Mouse (Mus musculus) frontal cortex, postnatal 36 days (tissue): Measurements from ENCODE around the gene Alk.

ENCODE experiments used
- DNase-seq, 2 experiments: peaks; one replicate each; pipeline ENCODE4 v3.0.0; 2022; ENCODE audit warnings: low spot score in 2 of 2

Gene Alk

GRCm38 (mm10) chr17:71881369-71881768, 723.1 kb downstream of the Alk start:
- no peak for DNase-seq

- no peak for DNase-seq
Measured at GRCm38 (mm10) chr17:71875492-71875891, 728.9 kb downstream of the Alk start.

- no peak for DNase-seq
Measured at GRCm38 (mm10) chr17:71874795-71875194, 729.6 kb downstream of the Alk start.

GRCm38 (mm10) chr17:71874077-71874476, 730.4 kb downstream of the Alk start:
- peak; percentile 52 to 53 for DNase-seq

DNA sequence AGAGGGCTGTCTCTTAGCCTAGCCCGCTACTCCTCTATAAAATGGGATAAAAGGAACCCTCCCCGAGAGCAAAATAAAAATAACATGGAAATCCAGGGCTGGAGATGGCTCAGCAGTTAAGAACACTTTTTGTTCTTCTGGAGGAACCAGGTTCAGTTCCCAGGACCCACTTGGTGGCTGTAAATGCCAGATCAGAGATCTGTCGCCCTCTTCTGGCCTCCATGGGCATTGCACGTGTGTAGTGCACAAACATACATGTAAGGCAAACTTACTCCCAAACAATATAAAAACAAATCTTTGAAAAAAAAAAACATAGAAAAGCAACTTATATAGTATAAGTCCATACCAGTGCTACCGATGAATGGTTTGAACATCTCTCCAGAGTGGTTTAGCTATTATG, 731.5 kb downstream of the Alk start:
- no peak for DNase-seq

GRCm38 (mm10) chr17:71871981-71872380, 732.4 kb downstream of the Alk start:
- DNase-seq, result no peak

- no peak for DNase-seq
Measured at GRCm38 (mm10) chr17:71870641-71871040, 733.8 kb downstream of the Alk start.

- no peak for DNase-seq
Measured at GRCm38 (mm10) chr17:71870232-71870621, 734.2 kb downstream of the Alk start.

DNA sequence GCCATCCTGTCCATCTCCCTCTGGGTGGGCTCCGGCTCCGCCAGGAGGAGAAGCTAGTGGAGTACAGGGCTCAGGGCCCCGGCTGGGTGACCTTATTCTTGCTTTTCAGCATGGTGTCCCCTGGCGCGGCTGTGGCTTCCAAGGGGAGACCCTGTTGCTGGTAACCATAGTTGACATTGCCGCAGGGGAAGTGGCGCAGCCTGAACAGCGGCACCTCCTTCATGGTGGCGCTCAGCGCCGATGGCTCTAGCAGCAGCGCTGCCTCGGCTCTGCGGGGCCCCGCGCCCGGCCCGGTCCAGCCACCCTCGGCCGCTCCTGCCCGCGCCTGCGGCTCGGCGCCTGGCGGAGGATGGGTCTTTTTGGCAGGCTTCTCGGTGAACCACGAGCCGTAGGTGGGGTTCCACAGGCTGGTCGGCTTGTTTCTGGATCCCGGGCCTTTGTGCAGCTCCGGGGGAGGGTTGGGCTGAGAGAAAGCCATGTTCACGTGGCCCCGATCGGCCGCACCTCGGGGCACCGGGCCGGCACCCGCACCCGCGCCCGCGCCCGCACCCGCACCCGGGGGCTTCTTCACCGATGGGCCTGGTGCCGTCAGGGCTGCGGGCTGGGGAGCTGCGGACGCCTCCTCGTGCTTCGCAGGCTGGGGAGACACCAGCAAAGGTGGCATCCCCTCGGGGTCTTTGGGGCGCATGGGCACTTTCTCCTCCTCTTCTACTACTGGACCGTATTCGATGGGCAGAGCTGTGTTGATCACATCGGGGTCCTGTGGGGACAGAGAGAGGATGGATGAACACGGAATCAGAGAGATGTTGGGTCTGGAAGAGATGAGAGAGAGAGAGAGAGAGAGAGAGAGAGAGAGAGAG, 734.8 kb downstream of the Alk start:
- DNase-seq, result peak; percentile 19 to 35

- DNase-seq, result peak; percentile 15 to 26
Measured at GRCm38 (mm10) chr17:71868828-71869227, 735.6 kb downstream of the Alk start.

- DNase-seq, result no peak
Measured at GRCm38 (mm10) chr17:71867892-71868291, 736.5 kb downstream of the Alk start.

DNA sequence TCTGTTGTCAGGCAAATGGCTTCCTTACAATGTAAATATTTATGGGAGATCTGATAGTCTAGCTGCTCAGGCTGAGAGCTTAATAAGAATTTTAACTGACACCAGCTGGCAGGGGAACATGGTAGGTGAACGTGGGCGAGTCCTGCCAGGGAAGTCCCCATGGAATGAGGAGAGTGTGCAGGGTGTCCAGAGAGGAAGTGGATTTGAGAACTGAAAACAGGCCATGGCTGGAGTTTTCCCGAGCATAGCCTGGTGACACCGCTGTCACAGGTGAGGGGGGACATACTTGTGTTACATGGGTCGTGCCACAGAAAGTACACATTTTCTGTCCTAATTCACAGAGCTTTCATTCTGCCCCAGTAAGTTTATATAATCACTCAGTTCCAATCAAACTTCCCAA, 739.0 kb downstream of the Alk start:
- no peak for DNase-seq

- DNase-seq, result no peak
Measured at GRCm38 (mm10) chr17:71864039-71864438, 740.4 kb downstream of the Alk start.

GRCm38 (mm10) chr17:71862895-71863294, 741.5 kb downstream of the Alk start:
- DNase-seq, result no peak

DNA sequence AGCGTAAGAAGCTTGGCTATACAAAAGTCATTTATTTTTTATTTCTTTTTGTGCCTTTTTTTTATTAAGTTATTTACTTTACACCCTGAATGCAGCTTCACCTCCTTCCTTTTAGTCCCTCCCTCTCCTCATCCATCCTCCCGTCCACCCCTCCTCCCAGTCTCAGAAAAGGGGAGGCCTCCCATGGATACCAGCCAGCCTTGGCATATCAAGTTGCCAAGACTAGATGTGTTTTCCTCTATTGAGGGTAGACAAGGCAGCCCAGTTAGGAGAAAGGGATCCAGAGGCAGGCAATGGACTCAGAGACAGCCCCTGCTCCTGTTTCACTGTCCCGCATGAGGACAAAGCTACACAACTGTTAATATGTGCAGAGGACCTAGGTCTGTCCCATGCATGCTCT, 742.2 kb downstream of the Alk start:
- DNase-seq, result no peak

GRCm38 (mm10) chr17:71831960-71832359, 772.5 kb downstream of the Alk start:
- DNase-seq, result no peak

GRCm38 (mm10) chr17:71828647-71829414, 775.6 kb downstream of the Alk start:
- DNase-seq, result no peak

GRCm38 (mm10) chr17:71827627-71828026, 776.8 kb downstream of the Alk start:
- no peak for DNase-seq

DNA sequence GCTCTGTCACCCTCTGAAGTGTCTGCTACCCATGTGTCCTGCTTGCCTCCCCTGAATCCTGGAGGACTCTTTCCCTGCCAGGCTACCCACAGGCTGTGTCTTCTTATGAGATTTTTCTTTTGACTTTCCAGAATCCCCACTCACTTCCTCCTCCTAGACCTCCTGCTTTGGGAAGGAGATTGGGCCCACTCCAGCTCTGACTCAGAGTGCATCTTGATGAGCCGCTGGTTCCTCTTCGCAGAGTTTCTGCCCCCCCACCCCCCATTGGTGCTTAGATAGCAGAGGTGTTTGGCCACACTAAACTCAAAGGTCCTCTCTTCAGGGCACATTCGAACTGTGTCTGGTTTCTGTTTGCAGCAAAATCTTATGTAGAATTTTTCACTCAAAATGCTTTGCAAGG, 777.8 kb downstream of the Alk start:
- no peak for DNase-seq

DNA sequence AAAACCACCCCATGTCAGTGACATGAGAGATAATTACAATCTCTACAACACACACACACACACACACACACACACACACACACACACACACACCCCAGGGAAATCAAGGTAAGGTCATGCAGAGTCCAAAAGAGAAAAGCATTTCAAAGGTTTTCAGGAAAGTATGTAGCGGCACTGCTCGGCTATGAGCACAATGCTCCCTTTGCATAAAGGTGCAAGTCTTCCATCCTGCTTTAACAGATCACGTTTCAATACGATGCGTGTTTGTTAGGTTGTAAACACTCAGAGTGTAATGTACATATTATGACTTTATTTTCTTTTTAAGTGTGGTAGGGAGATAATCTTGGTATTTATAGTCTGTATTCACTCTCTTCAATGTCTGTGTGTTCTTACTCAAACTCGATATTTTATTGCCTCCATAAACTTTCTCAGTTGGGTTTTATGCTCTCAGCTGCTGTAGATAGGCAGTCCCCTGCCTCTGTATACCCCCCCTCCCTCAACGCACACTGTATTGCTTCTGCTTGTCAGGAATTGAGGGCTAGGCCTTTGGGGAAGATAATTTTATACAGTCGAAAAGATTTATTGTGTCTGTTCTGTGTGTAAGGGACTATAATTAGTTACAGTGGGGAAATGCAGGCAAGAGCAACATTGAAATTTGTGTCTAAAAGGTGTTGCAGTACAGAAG, 780.7 kb downstream of the Alk start:
- no peak for DNase-seq
